Mouse (Mus musculus): ENCODE data around the gene Manbal.

DNA sequence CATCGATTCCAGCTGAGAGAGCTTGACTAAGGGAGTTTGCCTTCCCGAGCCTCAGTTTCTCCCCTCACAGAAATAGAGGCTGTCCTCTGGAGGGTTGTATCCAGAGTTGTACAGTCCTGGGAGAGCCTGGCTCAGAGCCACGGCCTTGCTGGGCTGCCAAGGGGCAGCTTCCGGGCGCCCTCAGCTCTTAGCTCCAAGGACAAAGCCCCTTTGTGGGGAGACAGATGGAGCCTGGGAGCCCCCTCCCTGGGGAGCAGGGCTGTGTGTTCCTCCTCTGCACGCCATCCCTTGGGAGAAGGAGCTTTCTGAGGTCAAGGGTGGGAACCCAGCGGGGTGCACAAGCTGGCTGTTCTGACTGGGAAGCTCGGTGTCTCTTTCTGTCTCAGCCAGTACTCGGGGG lies 65.1 kb downstream of the Manbal start:
- TF ChIP-seq POLR2A (IDR thresholded peaks at IDR 0.05; ENCODE audit: borderline replicate concordance, insufficient read depth, low read length) (no peak), CTCF (IDR thresholded peaks at IDR 0.05; ENCODE audit: borderline replicate concordance, insufficient read depth, low read depth, low read length) (no peak)

Measured in cerebellum, adult 2 months (tissue).